Mouse (Mus musculus): Measurements from ENCODE around the gene Cxcr6. TPM values are rescaled to one million over a fixed set of nuclear protein-coding genes. Genes with fewer than 3 reads are reported as not detected.

Cxcr6 gene
- 0.03 TPM in 1 of 2 replicates, not detected in the other for polyA plus RNA-seq (2012)

DNA sequence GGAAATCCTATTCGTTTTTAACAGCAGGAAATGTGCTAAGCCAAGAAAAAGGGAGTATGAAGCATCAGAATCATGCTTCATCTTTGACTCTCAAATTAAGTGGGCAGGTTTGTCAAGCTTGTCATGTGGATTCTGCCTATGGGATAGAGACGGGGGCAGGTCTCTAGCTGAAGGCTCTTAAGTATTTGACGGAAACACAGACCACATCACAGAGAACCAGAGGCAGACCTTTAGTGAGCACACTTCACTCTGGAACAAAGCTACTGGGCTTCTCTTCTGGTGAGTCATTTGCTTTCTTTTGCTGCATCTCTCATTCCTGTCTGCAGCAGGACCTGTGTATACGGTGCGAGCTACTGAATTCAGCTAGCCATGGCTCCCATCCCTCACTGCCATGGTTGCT lies at the start of gene Cxcr6:
Gene Cxcr6 (plus strand): TSS at position 209 of the 400 bp plus-strand sequence.
- no peaks in the 10 kb centered on the region for H3K27me3 ChIP-seq (ENCODE audit: control insufficient read depth)
- H3K36me3 ChIP-seq (ENCODE audit: control insufficient read depth) = peaks cover 56% of the 10 kb centered on the region
- H3K9me3 ChIP-seq (ENCODE audit: control insufficient read depth, low read length) = no peaks in the 10 kb centered on the region
- H3K4me3 ChIP-seq (replicated peaks) = no peak within 1 kb of the TSS
- no peaks in the 10 kb centered on the region for H3K4me1 ChIP-seq (ENCODE audit: control insufficient read depth)
- TF ChIP-seq GATA1 (IDR thresholded peaks at IDR 0.05; ENCODE audit: low read length) (no peak), TAL1 (IDR thresholded peaks at IDR 0.05; ENCODE audit: low read length) (no peak)

DNA sequence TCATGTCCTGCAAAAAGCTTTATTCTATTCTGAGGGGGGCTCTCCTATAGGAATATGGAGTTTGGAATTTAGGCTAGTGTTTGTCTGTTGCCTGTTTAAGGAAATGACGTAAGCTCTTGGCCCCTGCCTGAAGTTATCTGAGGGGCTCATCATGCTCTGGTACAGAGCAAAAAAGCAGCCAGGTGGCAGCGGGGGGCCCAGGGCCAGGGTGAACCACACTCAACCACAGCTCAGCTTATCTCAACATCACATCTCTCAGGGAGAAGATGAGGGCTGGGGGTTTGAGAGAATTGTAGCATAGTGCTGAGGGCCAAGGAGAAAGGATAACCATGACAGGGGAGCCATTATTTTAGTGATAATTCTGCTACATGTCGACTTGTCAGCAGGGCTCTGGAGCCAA lies 49.5 kb upstream of the Cxcr6 start:
- Histone ChIP-seq H3K4me3 (replicated peaks) (no peak overlapping the region), H3K4me1 (ENCODE audit: control insufficient read depth) (no peaks in the 10 kb centered on the region), H3K36me3 (ENCODE audit: control insufficient read depth) (no peaks in the 10 kb centered on the region), H3K9me3 (ENCODE audit: control insufficient read depth, low read length) (no peaks in the 10 kb centered on the region), H3K27me3 (ENCODE audit: control insufficient read depth) (no peaks in the 10 kb centered on the region)
- TF ChIP-seq GATA1 (IDR thresholded peaks at IDR 0.05; ENCODE audit: low read length) (no peak), TAL1 (IDR thresholded peaks at IDR 0.05; ENCODE audit: low read length) (no peak)

DNA sequence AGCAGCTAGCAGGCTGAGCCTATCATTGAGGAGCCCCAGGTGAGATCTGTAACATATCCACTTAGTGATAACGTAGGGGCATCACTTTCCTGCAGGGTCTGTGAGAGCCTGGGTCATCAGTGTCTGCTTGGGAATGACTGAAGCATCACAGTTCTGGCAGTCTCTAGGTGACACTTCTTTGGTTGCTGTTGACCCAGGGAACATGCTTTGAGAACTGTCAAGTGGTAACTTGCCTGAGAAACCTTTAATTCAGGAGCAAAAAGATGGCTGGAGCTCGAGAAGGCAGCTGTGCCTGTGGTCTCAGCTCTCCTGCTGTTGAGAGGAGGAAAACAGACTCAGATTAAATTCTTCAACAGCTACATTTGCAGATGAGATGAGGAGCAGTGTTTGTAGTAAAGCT lies 48.9 kb upstream of the Cxcr6 start:
- no peak for TF ChIP-seq TAL1 (IDR thresholded peaks at IDR 0.05; ENCODE audit: low read length)
- no peak for TF ChIP-seq GATA1 (IDR thresholded peaks at IDR 0.05; ENCODE audit: low read length)
- Histone ChIP-seq H3K36me3 (ENCODE audit: control insufficient read depth) (no peaks in the 10 kb centered on the region), H3K27me3 (ENCODE audit: control insufficient read depth) (no peaks in the 10 kb centered on the region), H3K4me3 (replicated peaks) (no peak overlapping the region), H3K9me3 (ENCODE audit: control insufficient read depth, low read length) (no peaks in the 10 kb centered on the region), H3K4me1 (ENCODE audit: control insufficient read depth) (no peaks in the 10 kb centered on the region)

DNA sequence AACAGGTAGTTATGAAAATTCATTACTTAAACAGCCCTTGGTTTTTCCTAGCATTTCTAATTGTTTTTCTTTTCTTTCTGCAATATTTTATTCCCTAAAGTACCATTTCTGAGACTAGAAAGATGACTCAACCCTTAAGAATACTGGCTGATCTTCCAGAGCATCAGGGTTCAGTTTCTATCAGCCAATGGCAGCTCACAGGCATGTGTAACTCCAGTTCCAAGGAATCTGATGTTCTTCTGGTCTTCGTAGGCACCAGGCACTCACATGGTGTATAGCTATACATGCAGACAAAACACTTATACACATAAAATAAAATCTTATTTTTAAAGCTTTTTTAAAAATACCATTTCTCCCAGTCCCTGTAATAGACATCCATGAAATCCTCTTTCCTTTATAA lies 48.1 kb upstream of the Cxcr6 start:
- Histone ChIP-seq H3K4me1 (ENCODE audit: control insufficient read depth) (no peaks in the 10 kb centered on the region), H3K4me3 (replicated peaks) (no peak overlapping the region), H3K36me3 (ENCODE audit: control insufficient read depth) (no peaks in the 10 kb centered on the region), H3K27me3 (ENCODE audit: control insufficient read depth) (no peaks in the 10 kb centered on the region), H3K9me3 (ENCODE audit: control insufficient read depth, low read length) (no peaks in the 10 kb centered on the region)
- TF ChIP-seq TAL1 (IDR thresholded peaks at IDR 0.05; ENCODE audit: low read length) = no peak
- TF ChIP-seq GATA1 (IDR thresholded peaks at IDR 0.05; ENCODE audit: low read length) = no peak

DNA sequence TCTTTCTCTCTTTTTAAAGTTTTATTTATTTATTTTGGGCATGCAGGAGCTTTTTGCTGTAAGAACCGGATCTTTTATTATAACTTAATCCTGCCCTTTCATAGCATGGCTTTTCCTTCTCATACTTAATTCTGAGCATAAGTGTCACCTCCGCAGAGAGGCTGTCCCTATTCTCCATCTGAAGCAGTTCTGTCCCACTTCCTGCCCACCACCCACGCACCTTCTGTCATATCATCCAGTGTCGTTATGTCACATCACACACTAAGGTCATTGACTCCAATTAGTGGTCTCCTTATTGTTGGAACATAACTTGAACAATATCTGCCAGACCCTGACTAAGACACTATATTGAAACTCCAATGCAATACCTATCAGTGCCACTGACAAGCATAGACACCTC lies 47.6 kb upstream of the Cxcr6 start:
- TF ChIP-seq TAL1 (IDR thresholded peaks at IDR 0.05; ENCODE audit: low read length) (no peak), GATA1 (IDR thresholded peaks at IDR 0.05; ENCODE audit: low read length) (no peak)
- Histone ChIP-seq H3K36me3 (ENCODE audit: control insufficient read depth) (no peaks in the 10 kb centered on the region), H3K9me3 (ENCODE audit: control insufficient read depth, low read length) (no peaks in the 10 kb centered on the region)

DNA sequence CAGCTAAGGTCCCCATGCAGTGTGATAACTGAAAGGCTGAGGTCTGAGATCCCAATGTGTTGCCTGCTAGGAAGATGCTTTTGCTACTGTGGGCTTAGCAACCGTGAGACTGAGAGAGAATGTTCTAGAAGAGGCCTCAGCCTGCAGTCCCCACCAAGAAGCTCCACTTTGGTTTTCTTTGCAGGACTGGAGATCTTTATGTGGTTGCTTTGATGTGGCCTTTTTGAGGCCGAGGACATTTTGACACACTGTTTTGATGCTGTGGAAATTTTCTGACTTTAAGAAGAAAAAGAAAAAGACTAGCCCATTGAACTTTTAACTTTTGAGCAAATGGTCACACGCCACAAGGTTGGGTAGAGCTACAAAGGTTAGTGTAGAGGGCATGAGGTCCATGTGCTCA lies 45.5 kb upstream of the Cxcr6 start:
- no peaks in the 10 kb centered on the region for H3K9me3 ChIP-seq (ENCODE audit: control insufficient read depth, low read length)
- H3K27me3 ChIP-seq (ENCODE audit: control insufficient read depth) = no peaks in the 10 kb centered on the region
- no peaks in the 10 kb centered on the region for H3K36me3 ChIP-seq (ENCODE audit: control insufficient read depth)
- H3K4me1 ChIP-seq (ENCODE audit: control insufficient read depth) = no peaks in the 10 kb centered on the region
- H3K4me3 ChIP-seq (replicated peaks) = no peak overlapping the region
- TF ChIP-seq GATA1 (IDR thresholded peaks at IDR 0.05; ENCODE audit: low read length) (no peak), TAL1 (IDR thresholded peaks at IDR 0.05; ENCODE audit: low read length) (no peak)

More for the DNA sequence above, 47.6 kb upstream of the Cxcr6 start:
- H3K27me3 ChIP-seq (ENCODE audit: control insufficient read depth) = no peaks in the 10 kb centered on the region
- H3K4me1 ChIP-seq (ENCODE audit: control insufficient read depth) = no peaks in the 10 kb centered on the region
- no peak overlapping the region for H3K4me3 ChIP-seq (replicated peaks)

DNA sequence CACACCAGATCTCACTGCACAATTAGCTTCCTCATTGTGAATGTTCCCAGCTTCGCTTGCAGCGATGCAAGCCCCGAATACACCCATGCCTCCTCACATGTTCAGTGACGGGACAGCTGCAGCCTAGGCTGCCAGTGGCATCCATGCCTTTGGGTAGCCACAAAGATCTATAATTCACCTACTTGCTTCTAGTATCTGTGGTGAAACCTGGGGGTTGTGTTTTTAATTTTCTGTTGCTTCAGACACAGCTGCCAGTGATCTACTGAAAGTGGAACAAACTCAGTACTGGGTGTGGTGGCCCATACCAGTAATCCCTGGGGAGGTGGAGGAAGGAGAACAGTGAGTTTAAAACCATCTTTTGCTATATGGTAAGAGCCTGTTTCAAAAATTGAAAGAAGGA lies 43.4 kb upstream of the Cxcr6 start:
- Histone ChIP-seq H3K36me3 (ENCODE audit: control insufficient read depth) (no peaks in the 10 kb centered on the region), H3K4me1 (ENCODE audit: control insufficient read depth) (no peaks in the 10 kb centered on the region), H3K9me3 (ENCODE audit: control insufficient read depth, low read length) (no peaks in the 10 kb centered on the region), H3K27me3 (ENCODE audit: control insufficient read depth) (no peaks in the 10 kb centered on the region), H3K4me3 (replicated peaks) (no peak overlapping the region)
- TF ChIP-seq TAL1 (IDR thresholded peaks at IDR 0.05; ENCODE audit: low read length) (no peak), GATA1 (IDR thresholded peaks at IDR 0.05; ENCODE audit: low read length) (no peak)

DNA sequence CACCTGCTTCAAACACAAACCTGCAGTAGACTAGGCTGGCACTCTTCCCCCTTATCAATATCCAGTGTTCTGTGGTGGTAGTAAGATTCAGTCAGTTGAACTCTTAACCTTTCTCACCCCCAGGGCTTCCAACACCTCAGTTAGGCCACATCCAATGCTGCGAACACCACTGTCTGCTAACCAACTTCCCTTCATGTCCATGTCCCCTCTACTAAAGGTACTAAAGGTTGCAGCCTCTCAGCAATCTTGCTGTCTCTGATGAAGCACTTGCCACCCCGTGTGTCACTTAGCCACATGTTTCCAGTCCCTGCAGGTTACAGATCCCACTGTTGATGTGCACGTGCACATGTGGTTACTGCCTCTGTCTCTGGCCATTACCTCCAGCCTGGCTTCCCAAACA lies 42.5 kb upstream of the Cxcr6 start:
- no peak for TF ChIP-seq GATA1 (IDR thresholded peaks at IDR 0.05; ENCODE audit: low read length)
- TF ChIP-seq TAL1 (IDR thresholded peaks at IDR 0.05; ENCODE audit: low read length) = no peak
- Histone ChIP-seq H3K4me1 (ENCODE audit: control insufficient read depth) (no peaks in the 10 kb centered on the region), H3K9me3 (ENCODE audit: control insufficient read depth, low read length) (no peaks in the 10 kb centered on the region), H3K27me3 (ENCODE audit: control insufficient read depth) (no peaks in the 10 kb centered on the region), H3K36me3 (ENCODE audit: control insufficient read depth) (no peaks in the 10 kb centered on the region), H3K4me3 (replicated peaks) (no peak overlapping the region)

DNA sequence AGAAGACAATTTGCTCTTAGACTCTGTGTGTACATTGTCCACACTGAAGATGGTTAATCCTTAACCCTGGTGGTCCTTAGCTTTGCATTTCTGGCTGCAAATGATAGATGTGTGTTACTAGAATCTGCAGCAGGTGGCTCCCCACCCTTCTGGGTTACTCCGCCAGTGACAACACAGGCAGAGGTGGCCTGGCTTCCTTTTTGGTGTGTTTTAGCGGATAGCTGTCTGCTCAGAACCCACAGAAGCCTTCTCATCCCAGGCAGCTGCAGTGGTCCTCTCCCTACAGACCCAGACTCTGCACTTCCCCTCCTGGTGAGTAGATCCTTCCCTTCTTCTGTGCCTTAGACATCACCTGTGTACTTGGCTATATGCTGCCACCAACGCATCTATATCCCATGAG lies 39.3 kb upstream of the Cxcr6 start:
- TF ChIP-seq TAL1 (IDR thresholded peaks at IDR 0.05; ENCODE audit: low read length) = no peak
- no peak for TF ChIP-seq GATA1 (IDR thresholded peaks at IDR 0.05; ENCODE audit: low read length)
- H3K36me3 ChIP-seq (ENCODE audit: control insufficient read depth) = no peaks in the 10 kb centered on the region
- no peaks in the 10 kb centered on the region for H3K9me3 ChIP-seq (ENCODE audit: control insufficient read depth, low read length)
- H3K4me3 ChIP-seq (replicated peaks) = no peak overlapping the region
- no peaks in the 10 kb centered on the region for H3K4me1 ChIP-seq (ENCODE audit: control insufficient read depth)
- H3K27me3 ChIP-seq (ENCODE audit: control insufficient read depth) = no peaks in the 10 kb centered on the region

DNA sequence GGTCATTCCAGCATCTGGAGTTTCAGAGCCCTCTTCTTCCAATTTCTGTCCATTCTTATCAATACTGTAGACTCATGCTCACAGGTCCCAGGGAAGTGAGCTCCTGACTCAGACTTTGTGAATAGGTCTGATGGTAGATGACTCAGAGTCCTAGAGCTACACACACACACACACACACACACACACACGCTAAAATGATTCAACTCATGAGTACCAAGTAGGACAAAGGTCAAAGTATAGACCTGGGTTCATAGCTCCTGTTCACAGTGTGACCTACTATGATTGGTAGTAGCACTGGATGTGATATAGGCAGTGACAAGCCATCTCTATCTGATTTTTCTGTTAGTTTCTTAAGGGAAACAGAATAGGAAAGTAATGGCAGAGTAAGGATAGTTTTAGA lies 37.8 kb upstream of the Cxcr6 start:
- H3K4me1 ChIP-seq (ENCODE audit: control insufficient read depth) = no peaks in the 10 kb centered on the region
- TF ChIP-seq GATA1 (IDR thresholded peaks at IDR 0.05; ENCODE audit: low read length) (no peak), TAL1 (IDR thresholded peaks at IDR 0.05; ENCODE audit: low read length) (no peak)

More for the DNA sequence above, 37.8 kb upstream of the Cxcr6 start:
- no peak overlapping the region for H3K4me3 ChIP-seq (replicated peaks)
- H3K9me3 ChIP-seq (ENCODE audit: control insufficient read depth, low read length) = no peaks in the 10 kb centered on the region
- no peaks in the 10 kb centered on the region for H3K36me3 ChIP-seq (ENCODE audit: control insufficient read depth)
- no peaks in the 10 kb centered on the region for H3K27me3 ChIP-seq (ENCODE audit: control insufficient read depth)
